Mouse (Mus musculus) heart, adult 8-10 months (tissue): Measurements from ENCODE around the gene Lin7a. TPM values are rescaled to one million over a fixed set of nuclear protein-coding genes. Genes with fewer than 3 reads are reported as not detected.

Experiments
- DNase-seq: peaks from one replicate; pipeline ENCODE4 v3.0.0; 2022; ENCODE audit warnings: low spot score
- total RNA-seq, 4 experiments: library from RNA; stranded (reverse); gene quantifications; 2 replicates each; pipeline ENCODE4 v1.2.4; 2022

Lin7a gene
- total RNA-seq, 4 experiments from 2014 or later: 0.69 to 1.3 (median 0.98) TPM

GRCm38 (mm10) chr10:107323865-107324264 lies 52.4 kb downstream of the Lin7a start:
- DNase-seq: no peak

- DNase-seq: no peak
Measured at GRCm38 (mm10) chr10:107325558-107325957, 54.1 kb downstream of the Lin7a start.

DNA sequence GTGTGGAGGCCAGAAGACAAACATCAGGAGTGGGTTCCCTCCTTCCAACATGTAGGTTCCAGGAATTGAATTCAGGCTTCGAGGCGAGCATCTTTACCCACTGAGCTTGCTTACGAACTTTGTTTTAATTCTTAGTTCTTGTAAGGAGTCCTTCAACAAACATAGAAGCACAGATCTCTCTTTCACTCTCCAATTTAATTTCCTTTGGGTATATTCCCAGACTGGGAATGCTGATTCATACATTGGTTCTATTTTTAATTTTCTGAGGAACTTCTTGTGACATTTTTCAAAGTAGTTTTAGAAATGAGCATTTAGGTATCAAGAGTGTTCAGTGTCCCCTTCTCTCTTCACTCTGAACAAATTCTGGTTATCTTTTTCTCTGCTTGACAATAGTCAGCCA lies 68.0 kb downstream of the Lin7a start:
- peak; percentile 21 for DNase-seq

DNA sequence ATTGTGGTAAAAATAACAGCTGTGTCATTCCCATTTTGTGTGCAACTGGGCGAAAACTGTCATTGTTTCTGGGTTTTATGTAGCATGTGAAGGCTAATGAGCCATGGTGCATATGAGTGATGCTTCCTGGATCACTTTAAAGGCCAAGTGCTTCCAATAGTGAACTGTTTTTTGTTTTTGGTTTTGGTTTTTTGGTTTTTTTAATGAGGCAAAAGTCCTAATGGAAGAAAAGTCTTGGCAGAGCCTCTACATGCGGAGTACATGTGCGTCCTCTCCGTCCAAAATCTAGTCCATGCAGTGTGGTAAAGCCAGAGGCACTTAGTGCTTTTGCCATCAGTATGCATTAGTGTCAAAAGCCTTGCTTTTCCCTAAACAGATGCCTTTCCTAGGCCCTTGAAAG lies 69.7 kb downstream of the Lin7a start:
- DNase-seq: no peak

DNA sequence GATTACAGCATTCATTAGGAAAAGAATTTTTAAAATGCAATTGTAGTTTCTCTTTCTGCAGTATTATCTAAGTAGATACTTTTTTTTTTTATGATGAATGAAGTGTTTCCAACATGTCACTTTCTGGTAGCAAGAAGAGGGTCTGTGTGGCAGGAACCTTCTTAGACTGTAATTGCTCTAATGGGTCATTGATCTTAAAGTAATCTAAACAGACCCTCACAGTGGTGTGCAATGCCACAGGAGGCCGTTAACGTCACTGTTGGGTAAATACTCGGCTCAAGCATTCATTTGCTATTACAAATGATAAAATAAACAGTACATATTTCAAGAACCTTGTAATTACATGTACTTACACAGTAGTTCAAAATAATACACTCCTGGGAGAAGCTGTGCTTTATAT lies 72.7 kb downstream of the Lin7a start:
- no peak for DNase-seq

DNA sequence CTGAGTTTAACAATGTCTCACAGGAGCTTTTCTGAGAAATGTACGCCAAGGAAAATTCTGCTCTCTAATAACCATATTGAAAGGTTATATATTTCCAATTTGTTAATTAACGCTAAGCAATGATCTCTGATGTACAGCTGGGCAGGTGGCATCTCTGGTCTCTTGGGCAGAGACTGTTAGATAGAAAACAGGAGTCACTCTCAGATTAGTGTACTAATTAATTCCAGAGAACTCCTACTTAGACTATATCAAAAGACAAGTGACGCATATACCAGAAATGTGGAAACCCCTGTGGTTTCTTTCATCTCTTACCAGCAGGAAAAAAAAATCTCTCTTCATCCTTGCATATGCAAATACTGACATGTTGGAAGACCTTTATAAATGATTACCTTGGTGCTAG lies 76.4 kb downstream of the Lin7a start:
- no peak for DNase-seq

DNA sequence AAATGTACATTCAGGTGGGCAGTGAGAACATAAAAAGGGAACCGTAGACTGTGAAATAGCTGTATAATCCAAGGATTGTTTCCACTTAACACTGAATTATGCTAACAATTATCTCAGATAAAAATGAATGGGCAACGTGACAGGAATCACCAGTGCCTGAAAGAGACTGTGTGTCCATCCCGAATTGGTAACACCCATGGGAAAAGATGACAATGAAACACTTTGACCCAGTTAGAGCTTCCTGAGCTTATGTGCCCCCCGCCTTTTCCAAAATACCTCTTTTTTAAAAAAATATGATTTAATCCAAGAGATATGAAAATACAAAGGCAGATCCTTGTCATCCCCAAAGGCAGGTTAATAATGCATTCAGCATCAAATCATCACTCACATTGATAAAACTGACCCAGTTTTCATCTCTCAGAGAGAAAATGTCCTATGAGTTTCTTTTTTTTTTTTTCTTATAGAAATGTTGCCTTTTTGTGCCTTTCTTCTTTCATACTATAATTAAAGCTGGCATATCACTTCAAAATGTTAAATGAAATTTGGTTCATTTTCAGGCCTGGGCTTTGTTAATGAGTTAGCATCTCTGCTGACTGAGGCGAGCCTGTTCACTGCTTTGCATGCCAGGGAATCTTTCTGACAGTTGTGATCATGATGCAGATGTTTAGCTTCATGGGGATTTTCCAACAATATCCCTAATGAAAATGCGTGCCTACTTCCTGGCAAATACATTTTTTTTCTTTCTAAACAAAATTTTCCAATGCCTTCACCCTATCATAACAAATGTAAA lies 80.4 kb downstream of the Lin7a start:
- no peak for DNase-seq

GRCm38 (mm10) chr10:107353483-107353882 lies 82.0 kb downstream of the Lin7a start:
- DNase-seq: no peak

GRCm38 (mm10) chr10:107358443-107359040 lies 87.1 kb downstream of the Lin7a start:
- no peak for DNase-seq

DNA sequence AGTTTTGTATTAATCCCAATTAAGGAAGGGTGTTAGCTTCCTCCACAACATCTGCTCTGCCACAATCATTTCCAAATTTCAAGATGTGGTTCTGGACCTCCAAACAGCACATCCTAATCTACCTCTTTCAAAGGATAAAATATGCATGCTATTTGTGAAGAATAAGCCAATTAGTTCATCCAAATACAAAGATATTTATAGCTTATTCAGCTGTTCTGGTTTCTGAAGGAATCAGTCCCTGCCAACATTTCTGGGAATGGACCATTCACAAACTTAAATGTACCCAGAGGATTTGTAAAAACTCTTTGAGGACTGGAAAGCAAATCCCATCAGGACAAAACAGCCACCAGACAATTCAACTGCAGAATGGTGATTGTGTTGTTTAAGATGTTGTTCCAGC lies 87.8 kb downstream of the Lin7a start:
- peak; percentile 4 for DNase-seq

- peak; percentile 56 for DNase-seq
Measured at GRCm38 (mm10) chr10:107361546-107361945, 90.1 kb downstream of the Lin7a start.

DNA sequence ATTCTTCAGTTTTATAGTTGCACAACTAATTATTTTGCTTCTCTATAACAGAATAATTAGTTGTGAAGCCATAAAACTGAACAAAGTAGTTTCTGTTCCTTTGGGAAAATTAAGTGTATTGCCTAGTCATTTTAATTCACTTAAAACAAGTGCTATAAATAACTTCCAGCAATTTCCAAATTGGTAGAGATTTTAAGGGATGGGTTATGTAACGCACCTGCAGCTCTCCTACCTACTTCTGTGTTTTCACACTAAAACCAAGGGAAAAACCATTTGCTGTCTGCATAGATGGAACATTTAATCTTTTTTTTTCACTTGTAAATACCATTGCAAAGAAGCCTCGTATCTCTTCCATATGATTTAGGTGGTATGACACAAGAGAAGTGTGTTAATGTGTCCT lies 90.5 kb downstream of the Lin7a start:
- no peak for DNase-seq

DNA sequence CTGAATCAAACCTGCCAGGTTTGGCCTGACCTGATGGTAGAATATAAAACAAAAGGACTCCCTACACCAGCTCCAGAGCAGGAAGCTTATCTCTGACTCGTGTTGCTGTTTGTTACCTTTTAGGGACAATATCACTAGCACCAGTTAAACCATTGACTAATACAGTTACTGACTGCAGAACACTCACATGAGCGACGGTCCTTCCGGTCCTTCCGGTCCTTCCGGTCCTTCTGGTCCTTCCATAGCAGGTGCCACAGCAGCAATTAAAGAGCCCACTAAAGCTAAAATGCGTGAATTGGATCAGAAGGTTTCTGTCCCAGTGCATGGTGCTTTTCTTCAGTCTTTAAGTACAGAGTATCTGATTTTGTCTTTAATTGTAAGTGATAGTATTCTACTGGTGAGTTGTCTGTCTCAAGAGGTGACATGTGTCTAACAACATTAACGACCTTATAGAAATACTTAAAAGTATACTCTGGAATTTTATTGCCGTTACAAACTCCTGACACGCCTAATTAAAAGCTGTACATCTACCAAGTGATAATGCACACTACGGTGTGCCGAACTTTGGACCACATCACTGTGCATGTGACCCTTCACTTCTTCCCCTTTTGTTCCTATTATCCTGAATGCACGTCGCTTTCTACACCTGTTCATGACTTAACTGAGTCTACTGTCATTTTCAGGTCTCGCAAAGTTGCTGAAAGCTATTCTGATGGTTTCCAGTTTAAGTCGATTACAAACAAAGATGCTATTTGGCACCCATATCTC lies 91.7 kb downstream of the Lin7a start:
- no peak for DNase-seq

GRCm38 (mm10) chr10:107377218-107377617 lies 105.7 kb downstream of the Lin7a start:
- DNase-seq: peak; percentile 4

DNA sequence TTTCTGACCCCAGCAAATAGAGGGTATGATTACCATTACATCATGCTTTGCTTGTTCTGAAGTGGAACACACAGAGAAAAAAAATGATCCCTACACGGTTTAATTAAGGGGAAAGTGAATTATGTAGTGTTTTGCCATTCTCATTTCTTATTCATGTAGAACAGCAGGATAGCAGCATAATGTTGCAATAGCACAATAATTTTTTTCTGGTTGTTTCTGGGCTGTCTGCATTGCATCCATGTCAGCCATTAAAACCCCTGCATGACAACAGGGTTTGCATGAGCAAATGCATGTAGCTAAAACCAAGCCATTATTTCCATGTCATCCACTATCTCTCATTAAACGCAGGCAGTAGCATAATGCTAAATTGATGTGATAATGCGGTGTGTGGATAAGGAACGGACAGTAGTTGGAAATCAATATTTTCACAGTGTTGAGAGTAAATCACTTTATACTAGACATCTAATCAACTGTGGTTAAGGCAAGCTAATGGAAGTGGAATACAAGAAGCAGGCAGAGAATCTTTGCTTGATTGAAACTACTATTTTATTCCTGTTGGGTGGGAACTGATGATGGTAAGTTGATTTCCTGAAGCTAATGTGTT lies 109.8 kb downstream of the Lin7a start:
- DNase-seq: no peak

DNA sequence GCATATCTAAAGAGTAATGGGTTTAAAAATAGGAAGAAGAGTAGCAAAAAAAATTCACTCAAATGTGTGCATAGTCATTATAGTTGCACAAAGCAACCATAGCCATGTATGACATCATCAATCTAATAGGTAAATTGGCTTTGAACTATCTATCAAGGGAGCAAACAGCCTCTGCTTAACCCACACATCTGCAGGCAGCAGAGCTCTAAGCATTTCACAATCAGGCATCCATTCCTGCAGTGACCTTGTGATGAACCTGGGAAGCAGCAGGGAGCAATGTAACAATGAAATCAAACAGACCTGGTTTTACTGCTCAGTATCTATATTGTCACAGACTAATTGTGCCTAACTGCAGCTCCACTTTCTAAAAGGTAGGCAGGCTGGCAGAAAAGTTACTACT lies 112.3 kb downstream of the Lin7a start:
- no peak for DNase-seq

DNA sequence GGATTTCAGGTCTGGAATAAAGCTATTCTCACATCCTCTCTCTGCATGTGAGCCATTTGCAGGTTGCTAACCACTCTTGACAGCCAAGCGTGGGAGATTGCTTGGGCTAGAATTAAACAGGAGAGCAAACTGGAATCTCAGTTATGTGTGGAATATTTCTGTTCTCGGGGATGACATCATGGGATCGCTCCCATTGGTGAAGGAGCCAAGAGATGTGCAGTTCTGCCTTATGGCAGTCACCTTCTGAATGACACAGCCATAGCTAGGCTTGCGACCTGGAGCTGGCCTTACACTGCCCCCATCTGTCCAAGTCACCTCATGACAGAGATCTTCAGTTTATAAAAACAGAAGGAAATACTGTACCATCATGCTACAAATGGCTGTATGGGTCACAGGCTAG lies 118.0 kb downstream of the Lin7a start:
- peak; percentile 27 for DNase-seq

DNA sequence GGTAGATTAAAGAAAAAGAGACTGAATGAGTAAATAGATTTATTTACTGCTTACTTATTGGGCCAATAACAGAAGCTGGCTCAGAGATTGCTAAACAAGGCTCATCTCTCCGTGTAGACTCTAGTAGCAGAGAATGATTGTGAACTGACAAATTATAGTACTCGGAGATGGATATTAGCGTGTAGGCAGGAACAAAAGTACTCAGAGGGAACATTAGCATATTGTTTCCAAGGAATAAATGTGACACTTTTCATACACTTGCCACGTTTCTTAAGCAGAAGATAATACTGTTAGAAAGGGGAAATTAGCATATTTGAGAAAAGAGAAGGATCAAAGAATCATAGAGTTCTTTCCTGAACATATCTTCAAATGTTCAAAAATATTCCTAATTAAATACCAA lies 133.9 kb downstream of the Lin7a start:
- no peak for DNase-seq

DNA sequence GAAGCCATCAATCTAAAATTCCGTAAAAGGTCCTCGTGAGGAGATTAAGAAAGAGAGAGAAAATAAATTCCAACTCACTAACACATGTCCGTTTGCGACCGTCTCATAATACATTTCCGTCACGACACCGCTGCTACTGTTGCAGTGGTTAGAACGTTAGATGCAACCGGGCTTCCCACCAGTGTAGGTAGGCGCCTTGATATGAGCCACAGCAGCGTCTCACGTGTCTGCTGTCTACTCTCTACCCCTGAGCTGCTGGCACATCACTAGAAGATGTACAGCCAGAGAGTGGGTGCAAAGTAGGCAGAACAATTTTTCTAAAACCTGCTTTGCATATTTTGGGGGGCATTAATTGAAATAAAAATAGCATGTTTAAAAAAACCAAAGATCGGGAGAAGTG lies 146.8 kb downstream of the Lin7a start:
- no peak for DNase-seq

- no peak for DNase-seq
Measured at GRCm38 (mm10) chr10:107436967-107437366, 165.5 kb downstream of the Lin7a start.

DNA sequence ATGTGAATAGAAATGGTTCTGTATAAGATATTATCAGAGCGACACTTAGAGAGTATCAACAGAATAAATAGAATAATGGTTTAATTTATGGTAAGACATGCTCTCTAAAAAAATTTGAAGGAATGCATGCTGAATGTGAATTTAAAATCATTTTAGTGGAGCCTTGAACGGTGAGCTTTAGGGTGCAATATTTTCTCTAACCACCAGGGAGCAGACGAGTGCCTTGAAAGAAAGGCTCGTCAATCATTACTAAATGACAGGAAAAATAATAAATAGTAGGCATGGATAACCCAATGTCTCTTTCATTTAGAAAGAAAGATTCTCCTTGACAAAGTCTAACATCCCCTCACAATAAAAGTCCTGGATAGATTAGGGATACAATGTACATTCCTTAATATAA lies 171.3 kb downstream of the Lin7a start:
- peak; percentile 18 for DNase-seq
